Mouse (Mus musculus): ENCODE data around the gene Gm28434.

Gm28434 gene

GRCm38 (mm10) chr5:87969201-87969600, at the start of gene Gm28434, which contains the start of gene 2310003L06Rik:
Gene Gm28434 (plus strand): TSS chr5:87969517.
Gene 2310003L06Rik (plus strand): TSS chr5:87969459.
- peak; percentile 42 for DNase-seq (ENCODE audit: low read depth, low spot score)

- DNase-seq (ENCODE audit: low read depth, low spot score): no peak
Observed at GRCm38 (mm10) chr5:87925372-87925771, 43.9 kb upstream of the Gm28434 start, which contains the start of gene Csn3. Gene Csn3 (plus strand): TSS chr5:87925579.

- DNase-seq (ENCODE audit: low read depth, low spot score): peak; percentile 37
Observed at GRCm38 (mm10) chr5:87931603-87932002, 37.7 kb upstream of the Gm28434 start.

GRCm38 (mm10) chr5:87940752-87941151, 28.6 kb upstream of the Gm28434 start:
- DNase-seq (ENCODE audit: low read depth, low spot score): no peak

- no peak for DNase-seq (ENCODE audit: low read depth, low spot score)
Observed at GRCm38 (mm10) chr5:87942515-87942914, 26.8 kb upstream of the Gm28434 start.

GRCm38 (mm10) chr5:87951836-87952235, 17.5 kb upstream of the Gm28434 start:
- DNase-seq (ENCODE audit: low read depth, low spot score): peak; percentile 65

GRCm38 (mm10) chr5:87979139-87979538, 9.8 kb downstream of the Gm28434 start, which contains the start of gene Cabs1:
Gene Cabs1 (plus strand): TSS chr5:87979439.
- no peak for DNase-seq (ENCODE audit: low read depth, low spot score)

- DNase-seq (ENCODE audit: low read depth, low spot score): no peak
Observed at GRCm38 (mm10) chr5:87982468-87983214, 13.3 kb downstream of the Gm28434 start.

- no peak for DNase-seq (ENCODE audit: low read depth, low spot score)
Observed at GRCm38 (mm10) chr5:88002249-88002648, 32.9 kb downstream of the Gm28434 start, which contains the start of gene Smr3a. Gene Smr3a (plus strand): TSS chr5:88002549.

- DNase-seq (ENCODE audit: low read depth, low spot score): peak; percentile 46
Observed at GRCm38 (mm10) chr5:88005241-88005640, 35.9 kb downstream of the Gm28434 start.
